Mouse (Mus musculus) ES-Bruce4 (cell line): ENCODE results near the gene Gsdma3. TPM values are rescaled to one million over a fixed set of nuclear protein-coding genes. Genes with fewer than 3 reads are reported as not detected.
A peak's percentile ranks its signal among the peaks of the same experiment; 100 is the strongest.

Experiments
- H3K27ac ChIP-seq: 2 replicates; pipeline ENCODE4 v1.5.1; 2012; ENCODE audit warnings: low read length, inconsistent platforms; ENCODE audit not compliant: insufficient read depth
- H3K27me3 ChIP-seq: 2 replicates; pipeline ENCODE4 v1.6.1; 2012; ENCODE audit warnings: mild to moderate bottlenecking, low read length, inconsistent platforms; ENCODE audit not compliant: control insufficient read depth, poor library complexity, insufficient read depth, severe bottlenecking
- H3K36me3 ChIP-seq: 2 replicates; pipeline ENCODE4 v1.6.1; 2012; ENCODE audit warnings: inconsistent platforms, mild to moderate bottlenecking, low read length, moderate library complexity; ENCODE audit not compliant: control insufficient read depth, poor library complexity, insufficient read depth, severe bottlenecking
- H3K4me1 ChIP-seq: one replicate; pipeline ENCODE4 v1.8.1; 2011; ENCODE audit warnings: low read length; ENCODE audit not compliant: control insufficient read depth, insufficient read depth
- H3K4me3 ChIP-seq: 2 replicates; pipeline ENCODE4 v1.5.1; 2011; ENCODE audit warnings: low read depth, mild to moderate bottlenecking, low read length
- H3K9ac ChIP-seq: 2 replicates; pipeline ENCODE4 v1.6.1; 2012; ENCODE audit warnings: low read depth, mild to moderate bottlenecking, inconsistent platforms; ENCODE audit not compliant: poor library complexity, severe bottlenecking
- H3K9me3 ChIP-seq: replicated peaks from 2 replicates; pipeline ENCODE4 v1.6.1; 2012; ENCODE audit warnings: mild to moderate bottlenecking, low read length, inconsistent platforms; ENCODE audit not compliant: control insufficient read depth, poor library complexity, insufficient read depth, severe bottlenecking
- CTCF ChIP-seq: IDR thresholded peaks from one replicate; pipeline ENCODE4 v1.8.1; 2011; ENCODE audit warnings: low read depth, low read length
- EP300 ChIP-seq: IDR thresholded peaks from 2 replicates; pipeline ENCODE4 v1.6.1; 2011; ENCODE audit warnings: low read depth, low read length; ENCODE audit not compliant: insufficient read depth
- POLR2A ChIP-seq: IDR thresholded peaks from one replicate; pipeline ENCODE4 v1.8.1; 2011; ENCODE audit warnings: low read length; ENCODE audit not compliant: insufficient read depth
- polyA plus RNA-seq: library from polyadenylated mRNA; stranded (reverse); fragments of >200 nt; gene quantifications from 2 replicates; pipeline ENCODE4 v1.2.4, GENCODE M21; 2011; ENCODE audit warnings: low read depth; ENCODE audit not compliant: missing spikeins, insufficient read depth, insufficient read length

Gsdma3 gene
- polyA plus RNA-seq, 1 experiment = not detected

DNA sequence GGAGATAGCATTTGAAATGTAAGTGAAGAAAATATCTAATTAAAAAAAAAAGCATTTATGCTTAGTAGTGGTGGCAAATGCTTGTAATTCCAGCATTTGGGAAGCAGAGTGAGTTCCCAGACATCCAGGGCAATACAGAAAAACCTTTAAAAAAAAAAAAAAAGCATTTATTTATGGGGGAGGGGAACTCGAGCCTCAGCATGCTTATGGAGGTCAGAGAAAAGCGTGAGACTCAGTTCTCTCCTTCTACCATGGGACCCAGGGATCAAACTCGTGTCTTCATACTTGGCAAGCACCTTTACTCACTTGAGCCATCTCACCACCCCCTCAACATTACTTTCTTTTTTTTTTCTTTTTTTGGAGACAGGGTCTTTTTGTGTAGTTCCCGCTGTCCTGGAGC lies 55.0 kb downstream of the Gsdma3 start:
- peak overlapping the region; percentile 91 for H3K27ac ChIP-seq
- H3K4me3 ChIP-seq = no peak overlapping the region
- H3K27me3 ChIP-seq = no peaks in the 10 kb centered on the region
- peaks cover 12% of the 10 kb centered on the region for H3K36me3 ChIP-seq
- H3K4me1 ChIP-seq = peaks cover under 1% of the 10 kb centered on the region
- TF ChIP-seq POLR2A = no peak
- TF ChIP-seq CTCF = no peak
- TF ChIP-seq EP300 = no peak
- H3K9me3 ChIP-seq = no peaks in the 10 kb centered on the region
- peak overlapping the region; percentile 60 for H3K9ac ChIP-seq

DNA sequence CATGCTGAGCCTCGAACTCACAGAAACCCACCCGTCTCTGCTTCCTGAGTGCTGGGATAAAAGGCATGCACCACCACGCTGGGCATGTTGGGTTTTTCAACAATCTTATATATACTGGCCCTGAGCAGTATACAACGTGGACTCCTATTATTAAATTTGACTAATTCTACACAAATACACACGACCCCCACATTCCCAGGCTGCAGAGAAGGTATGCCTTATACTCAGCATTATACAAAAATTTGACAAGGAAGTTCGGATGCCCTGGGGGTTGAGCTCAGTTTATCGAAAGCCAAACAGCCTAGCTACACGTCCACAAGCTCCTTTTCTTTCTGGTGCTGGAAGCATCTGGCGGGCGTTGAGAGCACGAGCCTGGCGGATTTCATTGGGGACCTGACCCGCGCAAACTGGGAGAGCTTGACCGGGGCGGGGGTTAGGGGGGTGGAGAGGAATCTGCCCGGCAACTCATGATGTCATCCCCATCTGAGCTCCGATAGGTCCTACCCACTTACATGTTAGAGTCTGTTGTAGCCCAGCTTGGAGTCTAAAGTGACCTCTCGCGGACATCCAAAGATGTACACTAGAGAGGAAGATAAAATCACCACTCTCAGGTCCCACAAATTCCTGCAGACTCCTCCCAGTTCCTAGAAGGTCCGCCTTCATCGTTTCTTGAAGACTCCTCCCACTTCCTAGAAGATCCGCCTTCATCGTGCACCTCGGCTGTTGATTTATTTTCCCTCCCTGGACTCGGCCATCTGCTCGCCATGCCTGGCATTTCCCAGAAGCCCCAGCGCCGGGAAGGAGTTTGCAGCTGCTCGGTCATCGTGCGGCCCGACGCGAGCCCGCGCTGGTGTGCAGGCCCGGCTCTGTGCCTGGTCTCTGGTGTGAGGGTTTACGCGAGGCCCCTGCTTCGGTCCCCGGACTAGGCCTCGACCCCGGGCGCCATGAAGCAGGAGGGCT lies 55.9 kb downstream of the Gsdma3 start, which contains the start of gene Psmd3:
Gene Psmd3, plus strand, starts transcription at position 769 of the 960 bp plus-strand sequence.
- Histone ChIP-seq H3K9ac (peak within 1 kb of the TSS; percentile 79), H3K27me3 (no peaks in the 10 kb centered on the region), H3K36me3 (peaks cover 20% of the 10 kb centered on the region), H3K4me3 (peak within 1 kb of the TSS; percentile 82), H3K4me1 (no peaks in the 10 kb centered on the region), H3K9me3 (no peaks in the 10 kb centered on the region), H3K27ac (peak within 1 kb of the TSS; percentile 91)
- no peak for TF ChIP-seq CTCF
- TF ChIP-seq EP300 = peak; percentile 52; the same call in 1 of the 2 replicates

DNA sequence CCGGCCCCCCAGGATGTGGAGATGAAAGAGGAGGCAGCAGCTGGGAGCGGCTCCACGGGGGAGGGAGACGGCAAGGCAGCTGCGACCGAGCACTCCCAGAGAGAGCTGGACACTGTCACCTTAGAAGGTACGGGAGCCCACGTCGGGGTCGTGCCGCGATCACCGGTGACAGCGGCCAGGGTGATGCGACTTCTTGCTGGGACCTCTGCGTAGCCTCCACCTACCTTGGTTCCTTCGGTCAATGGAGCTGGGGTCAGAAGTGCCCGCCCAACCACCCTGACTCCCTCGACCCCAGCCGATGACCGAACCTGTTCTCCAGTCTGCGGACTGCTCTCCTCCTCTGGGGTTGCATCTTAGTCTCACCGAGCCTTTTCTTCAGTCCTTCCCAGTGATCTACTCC lies 56.7 kb downstream of the Gsdma3 start:
- H3K9me3 ChIP-seq = no peaks in the 10 kb centered on the region
- no peak overlapping the region for H3K27ac ChIP-seq
- H3K27me3 ChIP-seq = no peaks in the 10 kb centered on the region
- peaks cover 27% of the 10 kb centered on the region for H3K36me3 ChIP-seq
- H3K4me3 ChIP-seq = peak overlapping the region; percentile 82
- peak overlapping the region; percentile 79 for H3K9ac ChIP-seq
- TF ChIP-seq CTCF = no peak
- no peaks in the 10 kb centered on the region for H3K4me1 ChIP-seq

DNA sequence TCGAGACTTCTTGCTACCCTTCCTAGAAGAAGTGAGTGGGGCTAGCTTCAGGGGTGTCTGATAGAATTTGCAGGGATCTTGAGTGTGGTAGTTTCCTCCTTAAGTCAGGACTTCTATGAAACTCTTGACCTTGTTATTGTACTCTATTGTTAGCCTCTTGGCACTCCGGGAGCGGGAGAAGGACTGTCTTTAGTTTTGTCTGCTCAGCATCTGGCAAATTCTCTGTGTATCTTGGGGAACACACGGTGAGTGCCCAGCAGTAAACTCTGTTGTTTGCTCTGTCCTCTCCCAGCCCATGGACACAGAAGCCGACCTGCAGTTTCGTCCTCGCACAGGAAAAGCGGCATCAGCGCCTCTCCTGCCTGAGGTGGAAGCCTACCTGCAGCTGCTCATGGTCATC lies 59.5 kb downstream of the Gsdma3 start:
- no peaks in the 10 kb centered on the region for H3K9me3 ChIP-seq
- no peak for TF ChIP-seq CTCF
- TF ChIP-seq POLR2A = no peak
- H3K4me3 ChIP-seq = no peak overlapping the region
- no peaks in the 10 kb centered on the region for H3K27me3 ChIP-seq
- peaks cover 47% of the 10 kb centered on the region for H3K36me3 ChIP-seq
- H3K4me1 ChIP-seq = no peaks in the 10 kb centered on the region
- no peak overlapping the region for H3K9ac ChIP-seq
- H3K27ac ChIP-seq = no peak overlapping the region

DNA sequence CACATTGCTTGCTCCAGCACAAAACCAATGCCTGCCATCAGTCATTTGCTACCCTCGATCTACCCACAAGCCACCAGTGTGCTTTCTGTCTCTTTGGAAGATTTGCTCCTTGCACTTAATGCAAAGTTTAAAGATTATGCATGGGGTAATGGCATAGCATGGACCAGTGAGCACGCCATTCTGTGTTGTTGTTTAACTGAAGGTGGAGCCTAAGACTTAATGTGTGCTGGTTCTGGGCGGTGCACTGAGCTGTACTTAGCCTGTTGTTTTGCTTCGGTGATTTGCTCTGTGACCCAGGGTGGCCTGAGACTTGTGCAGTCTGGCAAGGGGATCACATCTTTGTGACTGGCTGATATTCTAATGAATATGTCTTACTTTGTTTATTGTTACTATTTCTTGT lies 60.8 kb downstream of the Gsdma3 start:
- TF ChIP-seq CTCF (no peak), POLR2A (no peak)
- no peak overlapping the region for H3K27ac ChIP-seq
- H3K36me3 ChIP-seq = peaks cover 60% of the 10 kb centered on the region
- no peak overlapping the region for H3K4me3 ChIP-seq
- H3K4me1 ChIP-seq = no peaks in the 10 kb centered on the region
- no peak overlapping the region for H3K9ac ChIP-seq
- no peaks in the 10 kb centered on the region for H3K9me3 ChIP-seq
- no peaks in the 10 kb centered on the region for H3K27me3 ChIP-seq

Other genes starting within 250 kb of the Gsdma3 start
- gene Tcap, start 242.5 kb upstream of the Gsdma3 start, polyA plus RNA-seq = not detected in 2 replicates
- not detected in 2 replicates for gene Pnmt, start 239.9 kb upstream of the Gsdma3 start, polyA plus RNA-seq
- 4.5 and 5.0 TPM in 2 replicates for gene Pgap3, start 225.9 kb upstream of the Gsdma3 start, polyA plus RNA-seq
- gene Erbb2, start 213.9 kb upstream of the Gsdma3 start, polyA plus RNA-seq = 11.0 and 12.4 TPM in 2 replicates
- 65.1 and 67.2 TPM in 2 replicates for gene Mien1, start 187.4 kb upstream of the Gsdma3 start, polyA plus RNA-seq
- 45.6 and 48.2 TPM in 2 replicates for gene Grb7, start 180.0 kb upstream of the Gsdma3 start, polyA plus RNA-seq
- gene Ikzf3, start 80.3 kb upstream of the Gsdma3 start, polyA plus RNA-seq = not detected in 2 replicates
- gene Zpbp2, start 75.3 kb upstream of the Gsdma3 start, polyA plus RNA-seq = not detected in 2 replicates
- 19.3 and 20.0 TPM in 2 replicates for gene Ormdl3, start 39.0 kb upstream of the Gsdma3 start, polyA plus RNA-seq
- gene Lrrc3c, start 28.1 kb upstream of the Gsdma3 start, polyA plus RNA-seq = not detected in 2 replicates
- 50.0 and 53.5 TPM in 2 replicates for gene Gm12355, start 699 bp upstream of the Gsdma3 start, polyA plus RNA-seq
- gene Gsdma2, start 20.4 kb downstream of the Gsdma3 start, polyA plus RNA-seq = not detected in 2 replicates
- 0.22 and 0.56 TPM in 2 replicates for gene Gsdma, start 38.0 kb downstream of the Gsdma3 start, polyA plus RNA-seq
- 123 and 129 TPM in 2 replicates for gene Psmd3, start 56.2 kb downstream of the Gsdma3 start, polyA plus RNA-seq
- gene Csf3, start 74.9 kb downstream of the Gsdma3 start, polyA plus RNA-seq = not detected in 2 replicates
- 83.5 and 85.8 TPM in 2 replicates for gene Med24, start 103.1 kb downstream of the Gsdma3 start, polyA plus RNA-seq
- 20.7 and 24.6 TPM in 2 replicates for gene Thra, start 114.3 kb downstream of the Gsdma3 start, polyA plus RNA-seq
- 7.4 and 7.5 TPM in 2 replicates for gene Nr1d1, start 149.0 kb downstream of the Gsdma3 start, polyA plus RNA-seq
- 68.7 and 69.1 TPM in 2 replicates for gene Msl1, start 169.2 kb downstream of the Gsdma3 start, polyA plus RNA-seq
- gene Casc3, start 178.5 kb downstream of the Gsdma3 start, polyA plus RNA-seq = 55.0 and 57.7 TPM in 2 replicates
- gene Rapgefl1, start 210.4 kb downstream of the Gsdma3 start, polyA plus RNA-seq = 3.5 and 4.0 TPM in 2 replicates
- gene Wipf2, start 237.3 kb downstream of the Gsdma3 start, polyA plus RNA-seq = 36.5 and 40.3 TPM in 2 replicates